Mouse (Mus musculus): ENCODE measurements at regions not wholly inside any gene's neighbourhood (a gene's known extent, or its start where the extent isn't known, plus 50 kb on each side); places are given as distances from the start of the nearest gene placed in this dataset.

GRCm38 (mm10) chr2:84127586-84127985 is 137.2 kb downstream of the Gm13691 start:
- intact Hi-C loops (cut with DNase I) = no loop called here
- no peak for DNase-seq (ENCODE audit: low spot score in 2 of 2)

- intact Hi-C loops (cut with DNase I) = no loop called here
Measured at GRCm38 (mm10) chr2:84161742-84162141, 171.4 kb downstream of the Gm13691 start.

GRCm38 (mm10) chr2:84173450-84173849 is 183.1 kb downstream of the Gm13691 start:
- intact Hi-C loops (cut with DNase I) = no loop called here
- peak; percentile 4 to 21 for DNase-seq (ENCODE audit: low spot score in 2 of 2)

More at GRCm38 (mm10) chr2:84161742-84162141, 171.4 kb downstream of the Gm13691 start:
- DNase-seq (ENCODE audit: low spot score in 2 of 2) = no peak

GRCm38 (mm10) chr2:84183624-84184287 is 193.4 kb downstream of the Gm13691 start:
- DNase-seq (ENCODE audit: low spot score in 2 of 2) = no peak
- intact Hi-C loops (cut with DNase I) = no loop called here

GRCm38 (mm10) chr2:84184288-84185015 is 194.1 kb downstream of the Gm13691 start:
- intact Hi-C loops (cut with DNase I) = no loop called here

GRCm38 (mm10) chr2:84185016-84185330 is 194.6 kb downstream of the Gm13691 start:
- intact Hi-C loops (cut with DNase I) = no loop called here
- DNase-seq (ENCODE audit: low spot score in 2 of 2) = no peak

More at GRCm38 (mm10) chr2:84184288-84185015, 194.1 kb downstream of the Gm13691 start:
- DNase-seq (ENCODE audit: low spot score in 2 of 2) = no peak

- intact Hi-C loops (cut with DNase I) = no loop called here
- no peak for DNase-seq (ENCODE audit: low spot score in 2 of 2)
Measured at GRCm38 (mm10) chr2:84186126-84186701, 195.9 kb downstream of the Gm13691 start.

GRCm38 (mm10) chr2:84187456-84187855 is 197.1 kb downstream of the Gm13691 start:
- intact Hi-C loops (cut with DNase I) = no loop called here
- DNase-seq (ENCODE audit: low spot score in 2 of 2) = no peak

- intact Hi-C loops (cut with DNase I) = no loop called here
- no peak for DNase-seq (ENCODE audit: low spot score in 2 of 2)
Measured at GRCm38 (mm10) chr2:84189302-84189701, 198.9 kb downstream of the Gm13691 start.

GRCm38 (mm10) chr2:84217116-84217515 is 208.1 kb downstream of the Calcrl start:
- intact Hi-C loops (cut with DNase I) = no loop called here
- no peak for DNase-seq (ENCODE audit: low spot score in 2 of 2)

GRCm38 (mm10) chr2:84222049-84222448 is 203.2 kb downstream of the Calcrl start:
- intact Hi-C loops (cut with DNase I) = no loop called here
- no peak for DNase-seq (ENCODE audit: low spot score in 2 of 2)

GRCm38 (mm10) chr2:84229777-84230176 is 195.4 kb downstream of the Calcrl start:
- DNase-seq (ENCODE audit: low spot score in 2 of 2) = no peak
- intact Hi-C loops (cut with DNase I) = no loop called here

GRCm38 (mm10) chr2:84235641-84236040 is 189.6 kb downstream of the Calcrl start:
- DNase-seq (ENCODE audit: low spot score in 2 of 2) = no peak
- intact Hi-C loops (cut with DNase I) = no loop called here

- intact Hi-C loops (cut with DNase I) = no loop called here
- DNase-seq (ENCODE audit: low spot score in 2 of 2) = no peak
Measured at GRCm38 (mm10) chr2:84241244-84241643, 184.0 kb downstream of the Calcrl start.

- intact Hi-C loops (cut with DNase I) = no loop called here
Measured at GRCm38 (mm10) chr2:84241986-84242385, 183.2 kb downstream of the Calcrl start.

GRCm38 (mm10) chr2:84245900-84246299 is 179.3 kb downstream of the Calcrl start:
- intact Hi-C loops (cut with DNase I) = no loop called here
- no peak for DNase-seq (ENCODE audit: low spot score in 2 of 2)

More at GRCm38 (mm10) chr2:84241986-84242385, 183.2 kb downstream of the Calcrl start:
- DNase-seq (ENCODE audit: low spot score in 2 of 2) = no peak

GRCm38 (mm10) chr2:84246562-84246961 is 178.6 kb downstream of the Calcrl start:
- intact Hi-C loops (cut with DNase I) = no loop called here
- DNase-seq (ENCODE audit: low spot score in 2 of 2) = no peak

GRCm38 (mm10) chr2:84248169-84248568 is 177.0 kb downstream of the Calcrl start:
- intact Hi-C loops (cut with DNase I) = no loop called here
- DNase-seq (ENCODE audit: low spot score in 2 of 2) = no peak

GRCm38 (mm10) chr2:84249871-84250270 is 175.3 kb downstream of the Calcrl start:
- intact Hi-C loops (cut with DNase I) = no loop called here
- no peak for DNase-seq (ENCODE audit: low spot score in 2 of 2)

- intact Hi-C loops (cut with DNase I) = no loop called here
- no peak for DNase-seq (ENCODE audit: low spot score in 2 of 2)
Measured at GRCm38 (mm10) chr2:84252076-84252475, 173.1 kb downstream of the Calcrl start.

Measured in left cerebral cortex, postnatal 25 days (tissue).